Mouse (Mus musculus): Measurements from ENCODE around the gene Camk1d. TPM values are rescaled to one million over a fixed set of nuclear protein-coding genes. Genes with fewer than 3 reads are reported as not detected.

The Camk1d gene
- polyA plus RNA-seq, 1 experiment from 2014 or later, result 0.84 TPM

- H3K4me1 ChIP-seq, result no peaks in the 10 kb centered on the region
- DNase-seq (ENCODE audit: low spot score), result no peak
- no peaks in the 10 kb centered on the region for H3K9me3 ChIP-seq (replicated peaks)
- 74% methylated on average over 6 of the region's 6 CpGs for WGBS
- H3K27me3 ChIP-seq (ENCODE audit: low read depth, poor library complexity, severe bottlenecking), result no peaks in the 10 kb centered on the region
- H3K36me3 ChIP-seq, result no peaks in the 10 kb centered on the region
- no peak overlapping the region for H3K4me3 ChIP-seq
- H3K27ac ChIP-seq, result no peak overlapping the region
Observed at GRCm38 (mm10) chr2:5372886-5373429, 341.4 kb downstream of the Camk1d start.

- WGBS, result 84% methylated on average over 3 of the region's 3 CpGs
- H3K4me3 ChIP-seq, result no peak overlapping the region
- no peaks in the 10 kb centered on the region for H3K4me1 ChIP-seq
- H3K36me3 ChIP-seq, result no peaks in the 10 kb centered on the region
- H3K9me3 ChIP-seq (replicated peaks), result no peaks in the 10 kb centered on the region
- no peak for DNase-seq (ENCODE audit: low spot score)
- no peak overlapping the region for H3K27ac ChIP-seq
- no peaks in the 10 kb centered on the region for H3K27me3 ChIP-seq (ENCODE audit: low read depth, poor library complexity, severe bottlenecking)
Observed at GRCm38 (mm10) chr2:5371316-5371715, 343.0 kb downstream of the Camk1d start.

GRCm38 (mm10) chr2:5370591-5370990 lies 343.7 kb downstream of the Camk1d start:
- DNase-seq (ENCODE audit: low spot score), result no peak
- Histone ChIP-seq H3K4me3 (no peak overlapping the region), H3K27ac (no peak overlapping the region), H3K36me3 (no peaks in the 10 kb centered on the region), H3K4me1 (no peaks in the 10 kb centered on the region), H3K9me3 (replicated peaks) (no peaks in the 10 kb centered on the region), H3K27me3 (ENCODE audit: low read depth, poor library complexity, severe bottlenecking) (no peaks in the 10 kb centered on the region)
- 75% methylated on average over 3 of the region's 3 CpGs for WGBS

- no peak overlapping the region for H3K4me3 ChIP-seq
- no peaks in the 10 kb centered on the region for H3K4me1 ChIP-seq
- no peak overlapping the region for H3K27ac ChIP-seq
- no peaks in the 10 kb centered on the region for H3K9me3 ChIP-seq (replicated peaks)
- H3K27me3 ChIP-seq (ENCODE audit: low read depth, poor library complexity, severe bottlenecking), result no peaks in the 10 kb centered on the region
- WGBS, result 65% methylated on average over 5 of the region's 5 CpGs
- H3K36me3 ChIP-seq, result no peaks in the 10 kb centered on the region
- DNase-seq (ENCODE audit: low spot score), result no peak
Observed at GRCm38 (mm10) chr2:5363836-5364235, 350.5 kb downstream of the Camk1d start.

- Histone ChIP-seq H3K36me3 (no peaks in the 10 kb centered on the region), H3K27ac (no peak overlapping the region), H3K27me3 (ENCODE audit: low read depth, poor library complexity, severe bottlenecking) (no peaks in the 10 kb centered on the region), H3K9me3 (replicated peaks) (no peaks in the 10 kb centered on the region), H3K4me1 (no peaks in the 10 kb centered on the region), H3K4me3 (no peak overlapping the region)
- WGBS, result 89% methylated on average over 5 of the region's 5 CpGs
- DNase-seq (ENCODE audit: low spot score), result no peak
Observed at GRCm38 (mm10) chr2:5358049-5358448, 356.3 kb downstream of the Camk1d start.

- H3K9me3 ChIP-seq (replicated peaks), result no peaks in the 10 kb centered on the region
- DNase-seq (ENCODE audit: low spot score), result no peak
- 70% methylated on average over 4 of the region's 4 CpGs for WGBS
- no peaks in the 10 kb centered on the region for H3K27me3 ChIP-seq (ENCODE audit: low read depth, poor library complexity, severe bottlenecking)
- H3K4me3 ChIP-seq, result no peak overlapping the region
- H3K4me1 ChIP-seq, result no peaks in the 10 kb centered on the region
- no peaks in the 10 kb centered on the region for H3K36me3 ChIP-seq
- no peak overlapping the region for H3K27ac ChIP-seq
Observed at GRCm38 (mm10) chr2:5357056-5357455, 357.3 kb downstream of the Camk1d start.

GRCm38 (mm10) chr2:5352821-5353522 lies 361.3 kb downstream of the Camk1d start:
- Histone ChIP-seq H3K36me3 (no peaks in the 10 kb centered on the region), H3K9me3 (replicated peaks) (no peaks in the 10 kb centered on the region), H3K4me1 (no peaks in the 10 kb centered on the region), H3K27me3 (ENCODE audit: low read depth, poor library complexity, severe bottlenecking) (no peaks in the 10 kb centered on the region), H3K27ac (no peak overlapping the region), H3K4me3 (no peak overlapping the region)
- DNase-seq (ENCODE audit: low spot score), result no peak
- 85% methylated on average over 13 of the region's 13 CpGs for WGBS

- no peaks in the 10 kb centered on the region for H3K36me3 ChIP-seq
- no peaks in the 10 kb centered on the region for H3K9me3 ChIP-seq (replicated peaks)
- no peaks in the 10 kb centered on the region for H3K4me1 ChIP-seq
- H3K4me3 ChIP-seq, result no peak overlapping the region
- H3K27ac ChIP-seq, result no peak overlapping the region
- DNase-seq (ENCODE audit: low spot score), result no peak
- 84% methylated on average over 9 of the region's 9 CpGs for WGBS
- H3K27me3 ChIP-seq (ENCODE audit: low read depth, poor library complexity, severe bottlenecking), result no peaks in the 10 kb centered on the region
Observed at GRCm38 (mm10) chr2:5345344-5345743, 369.0 kb downstream of the Camk1d start.

GRCm38 (mm10) chr2:5327533-5328250 lies 386.6 kb downstream of the Camk1d start:
- no peaks in the 10 kb centered on the region for H3K36me3 ChIP-seq
- 88% methylated on average over 12 of the region's 12 CpGs for WGBS
- no peaks in the 10 kb centered on the region for H3K9me3 ChIP-seq (replicated peaks)
- H3K27ac ChIP-seq, result no peak overlapping the region
- H3K27me3 ChIP-seq (ENCODE audit: low read depth, poor library complexity, severe bottlenecking), result no peaks in the 10 kb centered on the region
- DNase-seq (ENCODE audit: low spot score), result no peak
- peaks cover 5% of the 10 kb centered on the region; the same call in 1 of the 2 replicates for H3K4me1 ChIP-seq
- H3K4me3 ChIP-seq, result no peak overlapping the region

GRCm38 (mm10) chr2:5324806-5325205 lies 389.5 kb downstream of the Camk1d start:
- H3K27me3 ChIP-seq (ENCODE audit: low read depth, poor library complexity, severe bottlenecking), result no peaks in the 10 kb centered on the region
- no peaks in the 10 kb centered on the region for H3K36me3 ChIP-seq
- peaks cover 5% of the 10 kb centered on the region; the same call in 1 of the 2 replicates for H3K4me1 ChIP-seq
- no peaks in the 10 kb centered on the region for H3K9me3 ChIP-seq (replicated peaks)
- H3K27ac ChIP-seq, result no peak overlapping the region
- DNase-seq (ENCODE audit: low spot score), result no peak
- 76% methylated on average over 3 of the region's 3 CpGs for WGBS
- H3K4me3 ChIP-seq, result no peak overlapping the region

GRCm38 (mm10) chr2:5321660-5322295 lies 392.5 kb downstream of the Camk1d start:
- H3K36me3 ChIP-seq, result no peaks in the 10 kb centered on the region
- 84% methylated on average over 8 of the region's 8 CpGs for WGBS
- H3K9me3 ChIP-seq (replicated peaks), result no peaks in the 10 kb centered on the region
- no peak overlapping the region for H3K4me3 ChIP-seq
- H3K4me1 ChIP-seq, result no peaks in the 10 kb centered on the region
- H3K27me3 ChIP-seq (ENCODE audit: low read depth, poor library complexity, severe bottlenecking), result no peaks in the 10 kb centered on the region
- no peak overlapping the region for H3K27ac ChIP-seq
- no peak for DNase-seq (ENCODE audit: low spot score)

GRCm38 (mm10) chr2:5319138-5319537 lies 395.2 kb downstream of the Camk1d start:
- 95% methylated on average over 3 of the region's 3 CpGs for WGBS
- DNase-seq (ENCODE audit: low spot score), result no peak
- no peaks in the 10 kb centered on the region for H3K9me3 ChIP-seq (replicated peaks)
- H3K4me3 ChIP-seq, result no peak overlapping the region
- no peaks in the 10 kb centered on the region for H3K36me3 ChIP-seq
- no peak overlapping the region for H3K27ac ChIP-seq
- peaks cover 11% of the 10 kb centered on the region for H3K4me1 ChIP-seq
- H3K27me3 ChIP-seq (ENCODE audit: low read depth, poor library complexity, severe bottlenecking), result no peaks in the 10 kb centered on the region

- DNase-seq (ENCODE audit: low spot score), result no peak
- Histone ChIP-seq H3K4me3 (no peak overlapping the region), H3K36me3 (no peaks in the 10 kb centered on the region), H3K27ac (no peak overlapping the region), H3K9me3 (replicated peaks) (no peaks in the 10 kb centered on the region), H3K4me1 (peaks cover 15% of the 10 kb centered on the region), H3K27me3 (ENCODE audit: low read depth, poor library complexity, severe bottlenecking) (no peaks in the 10 kb centered on the region)
- 90% methylated on average over 5 of the region's 5 CpGs for WGBS
Observed at GRCm38 (mm10) chr2:5316763-5317162, 397.6 kb downstream of the Camk1d start.

Data from limb, embryonic 10.5 days (tissue).